Mouse (Mus musculus) cerebellum, postnatal 10 days (tissue): ENCODE data around the gene Ccl22.

Experiments
- DNase-seq, 2 experiments: peaks; one replicate each; pipeline ENCODE4 v3.0.0; 2021; ENCODE audit warnings: mixed read lengths in 2 of 2

Ccl22 gene

GRCm38 (mm10) chr8:94745476-94746184, at the start of gene Ccl22:
Gene Ccl22, plus strand, starts transcription at chr8:94745590.
- DNase-seq, result no peak

- DNase-seq, result peak; percentile 66 to 71
These were observed 49.4 kb upstream of the Ccl22 start, which contains the start of gene Pllp for GRCm38 (mm10) chr8:94695994-94696384. Gene Pllp, minus strand, starts transcription at chr8:94696278.

DNA sequence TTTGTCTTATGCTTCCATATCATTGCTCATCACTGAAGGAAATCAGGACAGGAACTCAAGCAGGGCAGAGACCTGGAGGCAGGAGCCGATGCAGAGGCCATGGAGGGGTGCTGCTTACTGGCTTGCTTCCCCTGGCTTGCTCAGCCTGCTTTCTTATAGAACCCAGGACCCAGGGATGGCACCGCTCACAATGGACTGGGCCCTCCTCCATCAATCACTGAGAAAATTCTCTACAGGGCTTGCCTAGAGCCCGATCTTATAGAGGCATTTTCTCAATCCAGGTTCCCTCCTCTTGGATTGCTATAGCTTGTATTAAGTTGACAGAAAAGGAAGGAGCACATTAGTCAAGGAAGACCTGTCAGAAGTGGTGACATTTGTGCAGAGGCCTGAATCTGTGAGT, 48.8 kb upstream of the Ccl22 start:
- DNase-seq, result no peak

- no peak for DNase-seq
These were observed 47.4 kb upstream of the Ccl22 start for GRCm38 (mm10) chr8:94697956-94698355.

DNA sequence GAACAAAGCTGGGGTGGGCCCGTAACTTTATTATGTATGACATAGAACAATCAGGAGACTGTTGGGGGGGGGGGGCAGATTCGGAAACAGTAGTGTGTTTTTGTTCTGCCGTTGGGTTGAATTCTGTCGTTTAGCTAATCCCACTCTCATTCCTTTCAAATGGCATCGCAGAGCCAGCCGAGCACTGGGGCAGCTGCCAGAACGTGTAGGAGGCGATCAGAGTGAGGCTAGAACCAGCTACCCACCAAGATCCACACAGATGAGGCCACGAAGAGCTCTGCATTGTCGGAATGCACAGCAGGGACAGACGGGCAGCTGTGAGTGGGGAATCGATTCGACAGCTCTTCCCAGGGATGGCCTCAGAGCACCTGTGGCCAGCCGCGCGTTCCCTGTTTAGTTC, 46.0 kb upstream of the Ccl22 start:
- DNase-seq, result peak in 1 of 2 experiments; percentile 48

DNA sequence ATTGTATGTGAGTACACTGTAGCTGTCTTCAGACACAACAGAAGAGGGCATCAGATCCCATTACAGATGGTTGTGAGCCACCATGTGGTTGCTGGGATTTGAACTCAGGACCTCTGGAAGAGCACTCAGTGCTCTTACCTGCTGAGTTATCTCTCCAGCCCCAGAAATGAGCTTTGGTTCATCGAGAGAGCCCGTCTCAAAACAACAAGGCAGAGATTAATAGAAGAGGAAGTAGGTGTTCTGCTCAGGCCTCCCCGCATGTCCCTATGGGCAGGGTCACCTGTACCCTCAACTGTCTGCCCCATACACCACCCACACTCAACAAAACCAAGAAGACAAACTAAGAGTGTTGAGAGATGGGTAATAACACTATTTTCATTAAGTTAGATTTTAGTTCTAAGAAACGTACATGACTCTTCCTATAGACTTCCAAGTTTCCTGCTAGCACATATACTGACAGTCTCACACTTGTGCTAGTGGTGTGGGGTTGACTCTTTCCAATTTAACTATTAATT, 44.9 kb upstream of the Ccl22 start:
- no peak for DNase-seq

GRCm38 (mm10) chr8:94702156-94702555, 43.2 kb upstream of the Ccl22 start:
- DNase-seq, result no peak

- peak; percentile 81 to 88 for DNase-seq
These were observed 42.3 kb upstream of the Ccl22 start for GRCm38 (mm10) chr8:94702844-94703813.

DNA sequence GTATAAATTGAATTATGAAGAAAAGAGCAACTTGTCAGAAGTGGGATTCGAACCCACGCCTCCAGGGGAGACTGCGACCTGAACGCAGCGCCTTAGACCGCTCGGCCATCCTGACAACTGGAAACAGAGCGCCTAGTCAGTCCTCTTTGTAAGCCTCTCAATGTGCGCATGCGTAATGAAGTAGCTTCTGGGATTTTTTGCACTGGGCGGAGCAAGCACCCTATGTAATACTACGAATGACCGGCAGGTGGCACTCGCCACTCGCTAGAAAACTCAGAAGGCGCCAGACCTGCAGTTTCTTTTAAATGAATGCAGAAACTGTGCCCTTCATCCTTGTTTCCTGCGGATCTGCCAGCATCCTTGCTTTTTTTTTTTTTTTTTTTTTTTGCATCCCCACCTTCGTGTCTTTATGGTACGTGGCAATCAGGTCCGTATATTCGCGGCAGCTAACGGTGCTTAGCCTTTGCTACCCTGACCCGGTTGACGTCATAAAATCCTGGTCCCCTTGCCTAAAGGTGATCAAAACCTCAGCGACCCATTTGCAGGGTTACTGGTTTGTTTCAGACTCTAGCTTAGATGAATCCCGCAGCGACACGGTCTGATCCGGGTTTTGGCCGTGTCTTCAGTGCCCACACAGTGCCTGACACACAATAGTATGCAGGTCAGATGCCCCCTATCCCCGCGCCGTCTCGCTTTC, 41.3 kb upstream of the Ccl22 start:
- peak; percentile 98 to 99 for DNase-seq

DNA sequence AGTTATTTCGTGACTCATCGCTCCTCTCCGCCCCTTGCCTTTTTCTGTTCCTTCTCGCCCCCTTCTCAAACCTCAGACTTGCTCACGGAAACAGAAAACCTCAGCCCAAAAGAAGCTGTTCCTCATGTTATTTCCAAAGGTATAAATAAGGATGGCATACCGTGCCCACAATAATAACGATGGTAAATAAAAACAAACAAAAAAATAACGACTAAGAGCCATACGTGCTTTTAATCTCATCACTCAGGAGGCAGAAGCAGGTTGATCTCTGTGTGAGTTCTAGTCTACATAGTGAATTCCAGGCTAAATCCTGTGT, 40.8 kb upstream of the Ccl22 start:
- no peak for DNase-seq

- DNase-seq, result no peak
These were observed 39.7 kb upstream of the Ccl22 start for GRCm38 (mm10) chr8:94705581-94706245.

DNA sequence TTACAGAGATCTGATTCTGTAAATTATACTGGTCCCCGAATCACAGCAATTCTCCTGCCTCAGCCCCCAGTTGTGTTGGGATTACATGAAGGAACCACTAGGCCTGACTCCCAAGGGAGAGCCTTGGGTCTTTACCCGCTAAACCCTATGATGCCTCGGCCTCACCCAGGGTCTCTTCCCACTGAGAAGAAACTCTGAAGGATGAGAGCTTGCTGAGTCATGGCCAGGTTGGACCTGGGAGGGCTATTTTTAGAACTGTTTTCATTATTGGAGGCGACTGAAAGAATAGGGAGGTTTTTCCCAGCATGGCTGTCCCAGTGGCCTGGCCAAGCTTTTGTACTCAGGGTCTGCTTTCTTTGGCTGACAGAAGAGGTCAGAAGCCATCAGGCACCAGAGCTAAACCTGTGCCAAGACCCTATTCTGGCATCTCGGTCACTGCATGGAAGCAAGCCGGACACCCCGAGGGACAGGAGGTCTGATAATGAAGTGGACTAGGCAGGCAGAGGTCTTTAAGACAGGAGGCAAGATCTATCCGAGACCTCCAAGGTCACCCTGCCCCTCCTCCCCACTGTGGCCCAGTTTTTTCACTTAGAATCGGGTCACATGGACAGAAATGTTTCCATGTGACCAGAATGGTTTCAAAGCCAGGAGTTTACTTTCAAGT, 38.5 kb upstream of the Ccl22 start:
- no peak for DNase-seq

DNA sequence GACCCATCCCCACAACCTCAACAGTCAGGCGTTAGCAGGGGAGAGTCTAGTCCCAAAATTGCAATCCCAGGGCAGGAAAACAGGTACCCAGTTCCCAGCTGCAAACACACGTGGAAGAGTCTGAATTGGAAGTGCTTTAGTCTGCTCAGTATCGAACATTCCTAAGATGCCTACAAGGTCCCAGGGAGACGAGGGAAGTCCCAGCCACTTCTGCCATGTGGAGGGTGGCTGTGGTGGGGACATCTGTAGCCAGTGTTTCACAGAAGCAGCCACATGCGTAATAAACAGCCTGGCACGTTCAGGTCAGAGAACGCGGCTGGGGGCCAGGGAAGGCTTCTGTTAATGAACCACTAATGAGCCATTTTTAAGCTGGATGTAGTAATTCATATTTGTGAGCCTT, 35.1 kb upstream of the Ccl22 start:
- no peak for DNase-seq

DNA sequence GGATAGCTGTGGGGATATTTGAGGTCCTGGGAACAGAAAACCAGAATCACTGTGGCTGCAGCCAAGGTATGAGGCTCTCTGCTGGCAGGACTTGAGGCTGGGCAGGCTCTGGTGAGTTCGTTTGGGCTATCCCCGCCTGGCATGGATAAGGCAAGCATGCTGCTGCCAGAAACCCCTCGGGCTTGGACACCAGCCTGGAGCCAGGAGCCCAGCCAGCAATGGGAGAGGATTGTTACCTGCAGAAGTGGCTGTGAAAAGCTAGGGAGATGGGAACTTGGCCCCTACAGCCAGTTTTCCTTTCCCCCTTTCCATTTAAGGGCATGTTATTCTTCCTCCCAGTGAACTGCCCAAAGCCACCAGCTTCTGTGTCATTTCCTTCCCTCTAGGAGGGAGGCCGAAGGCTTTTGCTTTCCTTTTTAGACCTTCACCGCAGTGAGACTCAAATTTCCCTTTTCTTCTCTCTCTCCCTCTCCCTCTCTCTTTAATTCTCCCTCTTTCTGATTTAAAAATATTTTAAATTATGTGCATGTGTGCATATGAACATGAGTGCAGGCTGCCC, 34.2 kb upstream of the Ccl22 start:
- peak; percentile 91 to 94 for DNase-seq

DNA sequence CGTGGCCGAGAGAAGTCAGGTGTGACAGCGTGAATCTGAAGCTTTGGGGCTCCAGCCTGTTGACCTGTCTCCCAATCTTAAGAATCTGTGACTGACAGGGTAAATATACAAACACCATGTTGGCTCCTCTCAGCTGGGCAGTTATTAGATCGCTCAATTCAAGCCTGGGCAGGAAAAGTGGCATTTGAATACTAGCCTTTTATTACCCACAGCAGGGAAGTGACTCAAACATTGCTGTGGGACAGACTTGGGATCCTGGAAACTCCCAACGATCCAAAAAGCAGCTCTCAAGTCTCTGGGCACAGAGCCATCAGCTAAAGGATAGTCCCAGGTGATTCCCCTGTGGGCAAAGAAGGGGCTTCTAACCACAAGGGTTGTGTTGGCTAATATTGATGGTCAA, 30.8 kb upstream of the Ccl22 start:
- no peak for DNase-seq

DNA sequence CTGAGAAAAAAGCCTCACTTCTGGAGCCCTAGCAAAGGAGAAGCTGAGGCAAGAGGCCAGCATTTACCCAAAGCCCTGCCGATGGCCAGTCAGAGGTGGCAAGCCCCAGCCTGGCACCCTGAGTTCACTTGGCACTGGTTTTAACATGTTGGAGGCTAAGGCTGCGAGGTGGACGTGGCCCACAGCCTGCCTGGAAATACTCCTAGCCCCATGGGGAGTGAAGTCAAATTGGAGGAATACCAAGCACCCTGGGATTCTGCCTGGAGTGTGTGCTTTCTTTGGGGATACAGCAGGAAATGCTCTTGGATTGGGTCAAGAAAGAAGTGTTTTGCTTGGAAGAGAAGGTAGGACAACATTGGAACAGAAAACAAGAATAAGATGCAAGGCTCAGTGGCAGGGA, 29.5 kb upstream of the Ccl22 start:
- DNase-seq, result peak in 1 of 2 experiments; percentile 50

DNA sequence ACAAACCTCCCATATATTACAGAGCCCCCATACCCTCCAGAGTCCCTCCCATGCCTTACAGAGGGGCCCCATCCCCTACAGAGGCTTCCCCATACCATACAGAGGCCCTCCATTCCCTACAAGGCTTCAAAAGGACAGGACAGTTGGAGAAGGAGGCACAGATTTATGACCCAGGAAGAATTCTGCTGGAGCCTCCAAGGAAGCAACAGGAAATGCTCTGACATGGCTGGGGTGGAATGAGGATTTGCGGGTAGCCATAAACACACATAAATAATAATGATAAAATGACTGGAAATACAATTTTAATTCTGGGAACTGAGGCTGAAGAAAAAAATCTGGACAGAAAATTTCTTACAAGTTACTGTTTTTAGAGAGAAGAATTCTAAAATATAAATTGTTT, 28.5 kb upstream of the Ccl22 start:
- no peak for DNase-seq

GRCm38 (mm10) chr8:94725998-94726397, 19.4 kb upstream of the Ccl22 start:
- DNase-seq, result no peak

GRCm38 (mm10) chr8:94729301-94729700, 16.1 kb upstream of the Ccl22 start:
- no peak for DNase-seq

DNA sequence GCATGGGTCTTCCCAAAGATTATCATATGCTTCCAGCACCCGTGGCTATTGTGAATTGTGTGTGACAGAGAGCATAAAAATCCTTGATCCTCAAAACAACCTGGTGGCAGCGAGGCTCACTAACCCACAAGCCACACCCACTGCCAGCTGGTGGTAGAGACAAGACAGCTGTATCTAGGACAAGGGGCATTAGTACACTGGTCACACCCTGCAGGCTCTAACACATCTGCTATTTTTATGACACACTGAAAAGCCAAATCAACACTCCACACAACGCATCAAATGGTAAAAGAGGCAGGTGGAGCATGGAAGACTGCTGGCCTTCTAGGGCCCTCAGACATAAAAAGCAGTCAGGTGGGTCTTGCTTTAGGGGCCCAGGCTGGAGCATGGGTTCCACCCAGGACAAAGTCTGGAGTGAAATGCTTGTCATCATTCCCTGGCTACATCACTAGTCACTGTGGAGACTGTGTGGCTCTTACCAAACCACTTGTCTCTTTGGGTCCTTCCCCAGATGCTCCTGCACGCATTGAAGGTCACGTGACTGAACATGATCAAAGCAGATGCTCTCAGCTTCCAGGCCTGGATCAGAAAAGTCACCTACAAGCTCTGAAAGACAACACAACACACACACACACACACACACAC, 11.4 kb upstream of the Ccl22 start:
- no peak for DNase-seq

- DNase-seq, result no peak
These were observed 10.5 kb upstream of the Ccl22 start for GRCm38 (mm10) chr8:94734735-94735350.
